In the genomic region with DNA sequence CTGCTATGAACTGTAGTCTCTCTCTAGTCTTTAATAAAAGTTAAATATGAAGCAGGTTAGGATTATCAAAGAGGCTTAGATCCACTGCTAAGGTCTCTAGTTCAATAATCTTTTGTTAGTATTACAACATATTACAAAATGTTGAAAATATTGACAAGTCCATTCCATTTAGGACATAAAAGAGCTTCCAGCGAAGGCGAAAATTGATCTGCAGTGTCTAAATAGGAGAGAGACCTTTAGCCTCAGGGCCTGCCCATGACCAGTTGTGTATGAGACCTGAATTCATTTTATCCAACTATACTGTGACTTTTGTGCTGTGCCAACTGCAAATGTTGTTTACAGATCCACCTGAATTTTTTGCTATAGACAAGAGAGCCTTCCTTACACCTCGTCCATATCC, we compare ENCODE assay signal across 45 mouse cellular contexts. TPM values are rescaled to one million over a fixed set of nuclear protein-coding genes. Genes with fewer than 3 reads are reported as not detected.
"Had no signal": no experiment of that assay in that cellular context is flagged by ENCODE, and none has a peak within 500 bp of the region (broad histone marks: within the 10 kb centered on the region; RNA-seq: fewer than 3 reads in every experiment).

No protein-coding gene starts in this region.

- H3K27me3 ChIP-seq: limb, embryonic 12.5 days; limb, embryonic 13.5 days; limb, embryonic 15.5 days; liver, embryonic 13.5 days; liver, embryonic 15.5 days; lung, embryonic 15.5 days; megakaryocyte, embryonic 14.5 days; midbrain, embryonic 12.5 days; midbrain, embryonic 13.5 days; midbrain, embryonic 15.5 days; neural tube, embryonic 12.5 days had no signal

- ATAC-seq: lung, postnatal 0 days; midbrain, embryonic 13.5 days; midbrain, embryonic 15.5 days; midbrain, embryonic 16.5 days had no signal

- H3K4me3 ChIP-seq: left cerebral cortex, adult 2 months; limb, embryonic 10.5 days; limb, embryonic 12.5 days; limb, embryonic 13.5 days; limb, embryonic 15.5 days; liver, embryonic 13.5 days; liver, embryonic 15.5 days; lung, embryonic 15.5 days; megakaryocyte, embryonic 14.5 days; midbrain, embryonic 10.5 days; midbrain, embryonic 12.5 days; midbrain, embryonic 13.5 days; midbrain, embryonic 15.5 days; myocyte; neural tube, embryonic 12.5 days had no signal

- H3K27ac ChIP-seq: left cerebral cortex, adult 2 months; limb, embryonic 10.5 days; limb, embryonic 12.5 days; limb, embryonic 13.5 days; limb, embryonic 15.5 days; liver, embryonic 13.5 days; liver, embryonic 14.5 days; liver, embryonic 15.5 days; lung, embryonic 15.5 days; macrophage; midbrain, embryonic 10.5 days; midbrain, embryonic 12.5 days; midbrain, embryonic 13.5 days; midbrain, embryonic 15.5 days; neural tube, embryonic 12.5 days had no signal

- DNase-seq: layer of hippocampus, postnatal 36 days; left cerebral cortex, postnatal 4 days; liver, embryonic 13.5 days; lung, adult 18-20 months; lung, adult 2 months; lung, embryonic 14.5 days; lung, postnatal 10 days; lung, postnatal 14 days; lung, postnatal 36 days; lung, postnatal 4 days; midbrain, embryonic 14.5 days had no signal

- H3K9me3 ChIP-seq: limb, embryonic 10.5 days; limb, embryonic 12.5 days; limb, embryonic 13.5 days; limb, embryonic 15.5 days; liver, embryonic 13.5 days; liver, embryonic 15.5 days; lung, embryonic 15.5 days; megakaryocyte, embryonic 14.5 days; midbrain, embryonic 10.5 days; midbrain, embryonic 12.5 days; midbrain, embryonic 13.5 days; midbrain, embryonic 15.5 days; neural tube, embryonic 12.5 days had no signal

- H3K9ac ChIP-seq: limb, embryonic 12.5 days; limb, embryonic 13.5 days; limb, embryonic 15.5 days; liver, embryonic 13.5 days; liver, embryonic 14.5 days; liver, embryonic 15.5 days; lung, embryonic 14.5 days; lung, embryonic 15.5 days; midbrain, embryonic 12.5 days; midbrain, embryonic 13.5 days; midbrain, embryonic 15.5 days; neural tube, embryonic 12.5 days had no signal

- H3K4me2 ChIP-seq: limb, embryonic 12.5 days; limb, embryonic 13.5 days; limb, embryonic 15.5 days; liver, embryonic 13.5 days; liver, embryonic 15.5 days; lung, embryonic 14.5 days; lung, embryonic 15.5 days; midbrain, embryonic 11.5 days; midbrain, embryonic 12.5 days; midbrain, embryonic 13.5 days; midbrain, embryonic 15.5 days; neural tube, embryonic 12.5 days had no signal

- H3K4me1 ChIP-seq: limb, embryonic 10.5 days; limb, embryonic 12.5 days; limb, embryonic 13.5 days; limb, embryonic 15.5 days; liver, embryonic 13.5 days; liver, embryonic 15.5 days; lung, embryonic 15.5 days; megakaryocyte, embryonic 14.5 days; midbrain, embryonic 10.5 days; midbrain, embryonic 12.5 days; midbrain, embryonic 13.5 days; midbrain, embryonic 15.5 days; neural tube, embryonic 12.5 days had no signal

- H3K36me3 ChIP-seq: limb, embryonic 10.5 days; limb, embryonic 12.5 days; limb, embryonic 13.5 days; limb, embryonic 15.5 days; liver, embryonic 13.5 days; liver, embryonic 15.5 days; lung, embryonic 15.5 days; midbrain, embryonic 10.5 days; midbrain, embryonic 12.5 days; midbrain, embryonic 13.5 days; midbrain, embryonic 15.5 days; neural tube, embryonic 12.5 days had no signal

RNA-seq across cellular contexts. Expression of gene Hsd3b5, which starts 0.4 kb away (rescaled TPM):
- total RNA-seq: layer of hippocampus, postnatal 36 days; left cerebral cortex, adult 18-20 months; left cerebral cortex, adult 2 months; left cerebral cortex, adult 8-10 months; left cerebral cortex, postnatal 10 days; left cerebral cortex, postnatal 14 days; left cerebral cortex, postnatal 25 days; left cerebral cortex, postnatal 36 days; left cerebral cortex, postnatal 4 days; megakaryocyte progenitor cell, adult 5-6 weeks; megakaryocyte, adult 5-6 weeks; megakaryocyte-erythroid progenitor cell, adult 5-6 weeks; midbrain, postnatal 0 days; monocyte, adult 5-6 weeks had no signal
- polyA plus RNA-seq: limb, embryonic 10.5 days; limb, embryonic 11.5 days; limb, embryonic 12.5 days; limb, embryonic 13.5 days; limb, embryonic 14.5 days; limb, embryonic 15.5 days; lung, adult 2 months; lung, embryonic 14.5 days; lung, embryonic 15.5 days; lung, embryonic 16.5 days; lung, postnatal 0 days; macrophage; midbrain, embryonic 10.5 days; midbrain, embryonic 11.5 days; midbrain, embryonic 12.5 days; midbrain, embryonic 13.5 days; midbrain, embryonic 14.5 days; midbrain, embryonic 16.5 days; midbrain, postnatal 0 days; myocyte; neural tube, embryonic 11.5 days; neural tube, embryonic 12.5 days had no signal

RNA-seq across cellular contexts. Expression of gene Gm10681, which starts 41.0 kb away (rescaled TPM):
- total RNA-seq: layer of hippocampus, postnatal 36 days; left cerebral cortex, adult 18-20 months; left cerebral cortex, adult 2 months; left cerebral cortex, adult 8-10 months; left cerebral cortex, postnatal 10 days; left cerebral cortex, postnatal 14 days; left cerebral cortex, postnatal 25 days; left cerebral cortex, postnatal 36 days; left cerebral cortex, postnatal 4 days; megakaryocyte progenitor cell, adult 5-6 weeks; megakaryocyte, adult 5-6 weeks; megakaryocyte-erythroid progenitor cell, adult 5-6 weeks; midbrain, postnatal 0 days; monocyte, adult 5-6 weeks had no signal
- polyA plus RNA-seq: limb, embryonic 10.5 days; limb, embryonic 11.5 days; limb, embryonic 12.5 days; limb, embryonic 13.5 days; limb, embryonic 14.5 days; limb, embryonic 15.5 days; lung, adult 2 months; lung, embryonic 14.5 days; lung, embryonic 16.5 days; lung, postnatal 0 days; macrophage; midbrain, embryonic 10.5 days; midbrain, embryonic 11.5 days; midbrain, embryonic 12.5 days; midbrain, embryonic 13.5 days; midbrain, embryonic 14.5 days; midbrain, embryonic 15.5 days; midbrain, embryonic 16.5 days; midbrain, postnatal 0 days; myocyte; neural tube, embryonic 11.5 days; neural tube, embryonic 12.5 days had no signal
